Mouse (Mus musculus): ENCODE results near the gene Lcp2. TPM values are rescaled to one million over a fixed set of nuclear protein-coding genes. Genes with fewer than 3 reads are reported as not detected.

Lcp2 gene
- total RNA-seq, 2 experiments from 2014 or later = 1.3 TPM

Other genes with a start within 250 kb of the Lcp2 start
- gene Kcnmb1, start 83.9 kb upstream of the Lcp2 start, total RNA-seq (2021) = under 1 TPM; 0.10 TPM
- not detected for gene Kcnip1, start 53.8 kb upstream of the Lcp2 start, total RNA-seq (2021)
- not detected for gene 4930469K13Rik, start 51.6 kb downstream of the Lcp2 start, total RNA-seq (2021)
- gene Foxi1, start 161.2 kb downstream of the Lcp2 start, total RNA-seq (2021) = not detected

Measured in gastrocnemius, postnatal 36 days (tissue).